Mouse (Mus musculus): ENCODE measurements around the gene Opcml.

Gene Opcml

DNA sequence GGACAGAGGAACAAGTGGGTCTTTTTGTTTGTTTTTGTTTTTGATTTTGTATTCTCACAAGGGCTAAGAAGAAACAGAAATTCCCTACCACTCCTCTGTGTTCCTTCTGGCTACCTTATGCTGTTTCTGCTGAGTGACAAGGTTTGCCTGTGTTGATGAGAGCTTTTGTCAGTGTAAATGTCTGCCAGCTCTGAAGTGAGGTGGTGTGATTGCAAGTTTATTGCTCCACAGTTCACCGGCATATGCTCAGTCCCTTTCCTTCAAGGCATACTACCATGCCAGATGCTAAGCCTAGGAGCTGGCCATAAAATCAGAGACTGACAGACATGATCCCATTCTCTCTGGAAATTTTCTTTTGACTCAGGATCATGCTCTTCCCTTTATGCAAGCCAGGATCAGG is 1178.9 kb downstream of the Opcml start:
- no peak for DNase-seq (ENCODE audit: low read depth)

Measured in fibroblast of lung, adult 2 months (primary cell).